Mouse (Mus musculus) erythroblast, embryonic 14.5 days (primary cell): ENCODE results near the gene 2810004N23Rik.

Source experiments
- GATA1 ChIP-seq: IDR thresholded peaks from 2 replicates; pipeline ENCODE4 v1.6.1; 2012; ENCODE audit warnings: low read length, inconsistent platforms, mixed read lengths
- TAL1 ChIP-seq: IDR thresholded peaks from 3 replicates; pipeline ENCODE4 v1.6.1; 2012; ENCODE audit warnings: low read length, inconsistent platforms, mixed read lengths

GRCm38 (mm10) chr8:124794486-124794780 lies 68.5 kb downstream of the 2810004N23Rik start:
- TF ChIP-seq GATA1 (no peak), TAL1 (no peak)
